Mouse (Mus musculus): ENCODE data around the gene Ssr4.
A peak's percentile ranks its signal among the peaks of the same experiment; 100 is the strongest.

Gene Ssr4

GRCm38 (mm10) chrX:73805814-73806213, 19.0 kb downstream of the Ssr4 start:
- DNase-seq (ENCODE audit: low read depth in 2 of 2, low spot score in 2 of 2) = no peak

DNA sequence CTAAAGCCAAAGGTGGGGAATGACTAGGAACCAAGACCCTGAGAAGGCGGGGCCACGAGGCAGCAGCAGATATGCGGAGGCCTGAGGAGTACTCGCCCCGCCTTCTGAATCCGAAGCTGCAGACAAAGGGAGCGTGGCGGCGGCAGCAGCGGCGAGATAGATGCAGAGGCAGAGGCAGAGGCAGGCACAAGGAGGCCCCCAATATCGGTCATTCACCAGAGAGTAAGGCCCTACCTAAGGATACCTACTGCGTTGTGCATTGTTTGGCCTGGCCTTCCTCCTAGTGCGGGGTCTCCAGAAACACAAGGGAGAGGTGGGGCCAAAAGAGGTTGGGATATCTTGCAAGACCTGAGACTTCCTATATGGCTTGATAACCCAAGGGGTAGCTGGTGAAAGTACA, 28.2 kb downstream of the Ssr4 start:
- DNase-seq (ENCODE audit: low read depth in 2 of 2, low spot score in 2 of 2) = no peak

GRCm38 (mm10) chrX:73816596-73817314, 29.9 kb downstream of the Ssr4 start:
- DNase-seq (ENCODE audit: low read depth in 2 of 2, low spot score in 2 of 2) = no peak

- DNase-seq (ENCODE audit: low read depth in 2 of 2, low spot score in 2 of 2) = no peak
Observed at GRCm38 (mm10) chrX:73823747-73824146, 36.9 kb downstream of the Ssr4 start.

DNA sequence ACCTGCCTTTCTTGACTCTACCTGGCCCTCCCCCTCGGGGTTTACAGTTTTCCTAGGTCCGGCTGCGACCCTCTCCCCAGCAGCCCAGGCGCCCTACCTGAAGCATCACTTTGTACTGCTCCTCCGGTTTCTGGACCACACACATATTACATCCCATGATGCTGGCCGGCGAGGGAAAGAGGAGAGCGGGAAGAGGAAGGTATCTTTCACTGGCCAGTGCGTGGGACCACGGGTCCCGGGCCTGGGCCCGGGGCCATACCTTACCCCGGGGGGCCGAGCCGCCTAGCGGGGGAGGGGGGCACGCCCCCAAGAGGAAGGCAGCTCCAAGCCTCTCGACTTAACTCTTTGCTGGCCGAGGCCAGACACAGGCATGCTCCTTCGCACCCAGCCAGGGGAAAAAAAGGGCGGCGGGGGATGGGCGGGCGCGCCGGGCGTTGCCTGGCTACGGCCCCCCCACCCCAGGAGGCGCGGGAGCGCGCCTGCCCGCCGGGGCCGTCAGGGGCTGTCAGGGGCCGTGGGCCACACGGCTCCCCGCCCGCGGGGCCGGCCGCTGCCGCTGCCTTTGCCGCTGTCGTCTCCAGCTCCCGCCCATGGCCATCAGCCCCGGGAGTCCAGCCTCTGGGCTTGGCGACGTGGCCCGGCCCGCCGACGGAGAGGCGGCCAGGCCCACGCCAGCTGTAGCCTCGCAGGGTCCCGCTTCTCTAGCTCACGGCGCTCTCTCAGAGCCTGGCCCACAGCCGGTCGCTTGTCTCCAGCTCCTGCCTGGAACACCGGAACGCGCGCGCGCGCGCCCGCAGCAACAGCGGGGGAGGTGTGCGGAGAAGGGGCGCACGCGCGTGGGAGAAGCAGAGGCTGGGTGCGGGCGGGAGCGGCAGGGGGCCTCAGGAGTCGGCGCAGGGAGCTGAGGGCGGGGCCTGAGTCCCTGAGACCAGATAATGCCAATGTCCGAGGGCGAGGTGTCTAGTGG, 37.6 kb downstream of the Ssr4 start, which contains the start of gene Pdzd4:
Pdzd4 (minus strand) TSS at position 785 of the 967 bp plus-strand sequence.
- peak; percentile 1 to 35 for DNase-seq (ENCODE audit: low read depth in 2 of 2, low spot score in 2 of 2)

DNA sequence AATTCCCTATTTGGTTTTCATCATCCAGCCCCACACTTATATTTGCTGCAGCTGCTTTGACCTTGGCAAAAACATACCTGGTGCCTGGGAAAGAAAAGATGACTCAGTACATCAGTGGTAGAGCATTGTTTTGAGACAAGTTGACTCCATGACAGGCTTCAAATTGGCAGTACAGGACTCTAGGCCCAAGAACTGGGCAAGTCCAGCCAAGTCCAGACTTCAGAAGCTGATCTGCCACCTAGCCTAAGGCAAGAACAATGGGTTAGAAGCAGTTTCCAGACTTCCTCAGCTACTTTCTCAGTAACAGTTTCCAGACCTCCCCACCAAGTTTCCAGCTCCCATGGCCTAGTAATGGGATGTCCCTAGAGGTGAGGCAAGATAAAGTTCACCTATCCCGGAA, 48.9 kb downstream of the Ssr4 start:
- DNase-seq (ENCODE audit: low read depth in 2 of 2, low spot score in 2 of 2) = no peak

GRCm38 (mm10) chrX:73836691-73837090, 49.9 kb downstream of the Ssr4 start:
- no peak for DNase-seq (ENCODE audit: low read depth in 2 of 2, low spot score in 2 of 2)
